Mouse (Mus musculus): ENCODE measurements around the gene Hip1r.

Gene Hip1r

DNA sequence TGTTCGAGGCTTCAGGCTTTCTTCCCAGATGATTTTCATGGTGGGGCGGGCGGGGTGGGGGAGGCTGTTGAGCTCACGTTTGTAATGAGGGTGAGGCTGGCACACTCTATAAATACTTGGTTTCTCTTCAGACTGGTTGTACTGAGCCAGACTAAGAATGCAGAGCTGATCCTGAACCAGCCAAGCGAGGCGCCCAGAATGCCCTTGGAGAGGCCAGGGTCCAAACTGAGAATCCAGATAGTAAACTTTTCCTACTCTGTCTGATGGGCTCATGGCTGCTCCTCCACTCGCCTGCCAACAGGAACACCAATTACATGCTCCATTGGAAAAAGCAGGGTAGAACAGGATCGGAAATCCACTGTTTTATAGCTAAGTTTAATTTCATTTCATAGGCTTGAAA is 4.2 kb upstream of the Hip1r start:
- in situ Hi-C loops (cut with MboI; ENCODE audit: unreplicated experiment in 2 of 2) = loop anchor here in 1 of 2 experiments (25.0 kb wide), 1 partner anchor 118 kb away; the partner anchor contains the start of gene Abcb9

DNA sequence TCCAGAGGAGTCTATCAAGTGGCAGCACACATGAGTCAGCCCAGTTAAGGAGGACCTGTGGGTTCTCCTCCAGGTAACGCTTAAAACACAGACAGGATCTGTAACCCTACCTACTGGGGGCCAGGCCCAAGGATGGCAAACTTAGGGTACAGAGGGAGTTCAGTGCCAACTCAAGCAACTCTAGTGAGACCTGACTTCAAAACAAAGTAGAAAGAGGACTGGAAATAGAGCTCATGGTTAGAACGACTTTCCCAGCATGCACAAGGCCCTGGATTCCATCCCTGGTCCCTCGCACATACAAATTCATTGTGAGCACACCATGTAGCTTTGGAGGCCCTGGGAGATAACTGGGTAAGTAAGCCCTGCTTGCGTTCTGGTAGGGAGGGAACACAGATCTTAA is 2.9 kb upstream of the Hip1r start:
- in situ Hi-C loops (cut with MboI; ENCODE audit: unreplicated experiment in 2 of 2) = loop anchor here in 1 of 2 experiments (25.0 kb wide), 1 partner anchor 117 kb away; the partner anchor contains the start of gene Abcb9

DNA sequence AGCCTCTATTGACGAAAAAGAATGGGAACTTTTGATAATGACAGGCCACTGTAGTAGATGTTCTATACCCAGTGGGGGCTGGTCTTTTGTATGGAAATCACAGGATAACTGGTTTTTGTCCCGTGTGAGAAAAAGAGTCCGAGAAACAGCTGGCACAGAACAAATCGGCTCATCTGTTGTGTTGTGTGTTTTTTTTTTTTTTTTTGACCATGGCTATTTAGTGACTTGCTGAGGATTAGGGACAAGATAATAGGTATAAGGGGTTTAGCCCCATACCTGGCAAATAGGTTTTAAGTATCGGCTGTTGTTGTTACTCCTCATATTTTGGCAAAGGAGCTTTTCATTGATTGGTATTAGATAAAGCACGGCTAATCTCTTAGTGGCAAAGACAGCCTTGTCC is 975 bp upstream of the Hip1r start:
- in situ Hi-C loops (cut with MboI; ENCODE audit: unreplicated experiment in 2 of 2) = loop anchor here in 1 of 2 experiments (25.0 kb wide), 1 partner anchor 115 kb away; the partner anchor contains the start of gene Abcb9

DNA sequence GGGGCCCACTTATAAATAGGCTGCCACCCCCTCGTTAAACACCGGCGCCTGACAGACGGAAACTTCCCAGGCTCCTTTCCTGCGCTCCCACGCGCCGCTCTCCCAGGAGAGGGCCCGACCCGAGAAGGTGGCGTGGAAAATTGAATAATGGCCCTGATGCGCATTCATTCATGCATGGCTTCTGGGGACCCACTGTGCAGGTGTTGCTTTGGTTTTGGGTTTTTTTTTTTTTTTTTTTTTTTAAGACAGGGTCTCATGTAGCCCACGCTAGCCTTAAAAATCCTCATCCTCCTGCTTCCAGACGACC is 704 bp downstream of the Hip1r start:
- in situ Hi-C loops (cut with MboI; ENCODE audit: unreplicated experiment in 2 of 2) = loop anchor here in 1 of 2 experiments (25.0 kb wide), 1 partner anchor 113 kb away; the partner anchor contains the start of gene Abcb9

DNA sequence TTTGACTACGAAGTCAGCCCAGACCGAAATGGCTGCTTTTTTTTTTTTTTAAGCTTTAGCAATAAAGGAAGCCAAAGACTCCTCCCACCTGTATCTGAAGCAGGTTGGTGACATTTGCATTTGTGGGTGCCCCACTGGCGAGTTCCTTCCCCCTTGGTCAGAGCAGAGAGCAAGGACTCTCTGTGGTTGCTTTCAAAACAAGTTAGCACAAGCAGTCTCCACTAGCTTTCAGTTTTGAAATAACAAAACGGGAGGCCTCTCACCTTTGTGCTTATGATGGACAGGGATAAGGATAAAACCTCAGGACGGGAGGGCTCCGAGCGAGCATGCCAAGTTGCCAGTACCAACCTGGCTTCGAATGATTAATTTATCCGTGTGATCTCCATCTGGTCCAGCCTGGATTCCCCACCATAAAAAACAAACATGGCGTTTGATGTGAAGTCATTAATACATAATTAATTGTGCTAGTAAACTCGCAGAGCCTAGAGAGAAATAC is 1.2 kb downstream of the Hip1r start:
- in situ Hi-C loops (cut with MboI; ENCODE audit: unreplicated experiment in 2 of 2) = loop anchor here in 1 of 2 experiments (25.0 kb wide), 1 partner anchor 113 kb away; the partner anchor contains the start of gene Abcb9

DNA sequence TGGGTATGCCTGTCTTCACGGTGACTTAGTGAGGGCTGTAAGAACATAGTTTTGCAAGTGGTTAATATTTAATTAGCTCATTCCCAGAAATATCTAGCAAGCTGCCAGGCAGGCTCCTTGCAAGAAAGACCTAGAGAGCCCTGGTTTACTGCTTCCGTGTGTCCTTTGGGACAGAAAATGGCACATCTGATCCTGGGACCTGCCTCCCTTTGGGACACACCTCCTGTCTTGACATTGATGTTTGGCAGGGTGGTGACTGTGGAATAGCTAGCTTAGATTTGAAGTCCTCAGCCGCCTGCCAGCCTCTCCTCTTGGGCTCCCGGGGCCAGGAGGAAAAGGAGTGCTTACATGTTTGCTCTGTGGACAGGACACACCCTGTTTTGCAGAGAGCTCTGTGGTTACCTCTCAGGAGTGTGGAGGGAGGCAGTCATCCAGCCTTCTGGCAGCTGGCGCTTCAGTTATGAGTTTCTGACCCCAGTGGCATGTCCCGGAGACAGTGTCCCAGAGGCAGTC is 2.3 kb downstream of the Hip1r start:
- in situ Hi-C loops (cut with MboI; ENCODE audit: unreplicated experiment in 2 of 2) = no loop called here

DNA sequence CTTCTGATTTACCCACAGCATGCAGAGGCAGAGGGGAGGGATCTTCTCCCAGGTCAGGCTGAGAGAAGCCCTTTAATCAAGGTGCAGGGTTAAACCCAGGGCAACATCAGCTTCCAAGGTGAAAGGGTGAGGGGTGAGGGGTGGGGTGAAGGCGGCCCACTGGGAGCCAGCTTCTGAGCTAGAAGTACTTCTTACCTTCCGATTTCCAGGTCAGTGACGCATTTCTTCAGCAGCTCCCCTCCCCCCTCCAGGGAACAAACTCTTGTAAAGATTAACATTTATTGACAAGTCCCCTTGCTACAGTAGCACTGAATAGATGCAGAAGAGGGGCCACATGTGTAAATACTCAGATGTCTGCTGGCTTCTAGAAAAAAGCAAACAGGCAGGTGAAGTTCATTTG is 3.8 kb downstream of the Hip1r start:
- in situ Hi-C loops (cut with MboI; ENCODE audit: unreplicated experiment in 2 of 2) = no loop called here

DNA sequence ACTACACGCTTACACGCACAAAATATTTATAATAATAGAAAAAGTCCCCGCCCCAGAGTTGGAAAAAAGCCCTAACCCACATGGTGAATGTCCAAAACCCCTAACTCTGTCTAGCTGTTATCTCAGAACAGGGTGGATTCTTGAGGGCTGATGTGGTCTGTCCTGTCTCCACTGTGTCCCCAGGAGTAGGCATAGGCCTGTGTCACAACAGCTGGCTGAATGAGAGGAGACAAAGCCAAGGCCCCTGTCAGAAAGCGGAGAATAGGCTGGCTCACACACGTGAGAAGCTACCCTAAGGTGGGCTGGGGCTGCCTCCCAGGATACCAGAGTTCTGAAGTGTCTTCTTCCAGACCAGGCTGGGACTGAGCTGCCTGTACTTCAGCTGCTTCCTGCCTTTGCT is 4.7 kb downstream of the Hip1r start:
- in situ Hi-C loops (cut with MboI; ENCODE audit: unreplicated experiment in 2 of 2) = no loop called here

DNA sequence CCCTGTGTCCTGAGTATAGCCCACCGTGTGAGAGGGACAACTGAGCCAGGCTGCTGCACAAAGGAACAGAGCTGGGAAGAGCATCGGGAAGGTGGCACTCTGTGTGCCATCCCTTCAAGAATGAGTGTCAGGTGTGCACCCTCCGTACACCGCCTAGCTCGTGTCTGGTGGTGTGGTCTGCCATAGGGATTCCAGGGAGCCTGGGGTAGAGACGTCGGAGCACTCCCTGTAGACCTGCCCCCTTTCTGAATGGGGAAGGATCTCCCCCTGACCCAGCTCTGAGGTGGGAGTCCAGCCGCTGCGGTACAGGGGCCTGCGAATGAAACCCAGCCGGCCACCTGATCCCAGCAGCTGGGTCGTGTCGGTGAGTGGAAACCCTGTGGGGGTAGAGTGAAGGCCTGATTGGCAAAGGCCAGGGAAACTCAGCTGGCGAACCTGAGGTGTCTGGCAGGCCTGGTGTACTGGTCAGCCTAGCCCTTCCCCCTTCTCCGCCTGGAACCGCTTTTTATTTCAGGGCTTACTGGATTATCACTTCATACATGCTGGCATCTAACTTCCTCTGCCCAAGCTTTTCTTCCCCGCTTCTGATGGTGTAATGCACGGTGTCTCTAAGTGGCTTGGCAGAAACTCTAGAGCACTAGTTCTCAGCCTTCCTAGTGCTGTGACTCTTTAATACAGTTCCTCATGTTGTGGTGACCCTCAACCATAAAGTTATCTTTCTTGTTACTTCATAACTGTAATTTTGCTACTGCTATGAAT is 6.0 kb downstream of the Hip1r start:
- in situ Hi-C loops (cut with MboI; ENCODE audit: unreplicated experiment in 2 of 2) = no loop called here

DNA sequence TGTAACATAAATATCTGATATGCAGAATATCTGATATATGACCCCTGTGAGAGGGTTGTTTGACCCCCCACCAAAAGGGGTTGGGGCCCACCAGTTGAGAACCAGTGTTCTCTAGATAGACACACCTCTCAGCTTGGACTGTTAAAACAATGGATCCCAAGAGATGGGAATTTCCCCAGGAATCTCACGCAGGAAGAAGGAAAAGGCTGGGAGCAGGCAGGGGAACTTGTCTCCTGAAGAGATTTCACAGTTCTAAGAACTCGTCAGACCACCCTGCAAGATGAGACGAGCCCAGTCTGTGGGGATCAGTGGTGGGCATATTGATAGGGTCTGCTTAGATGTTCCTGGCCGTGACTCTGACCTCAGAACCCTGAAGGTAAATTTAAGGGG is 6.5 kb downstream of the Hip1r start:
- in situ Hi-C loops (cut with MboI; ENCODE audit: unreplicated experiment in 2 of 2) = no loop called here

DNA sequence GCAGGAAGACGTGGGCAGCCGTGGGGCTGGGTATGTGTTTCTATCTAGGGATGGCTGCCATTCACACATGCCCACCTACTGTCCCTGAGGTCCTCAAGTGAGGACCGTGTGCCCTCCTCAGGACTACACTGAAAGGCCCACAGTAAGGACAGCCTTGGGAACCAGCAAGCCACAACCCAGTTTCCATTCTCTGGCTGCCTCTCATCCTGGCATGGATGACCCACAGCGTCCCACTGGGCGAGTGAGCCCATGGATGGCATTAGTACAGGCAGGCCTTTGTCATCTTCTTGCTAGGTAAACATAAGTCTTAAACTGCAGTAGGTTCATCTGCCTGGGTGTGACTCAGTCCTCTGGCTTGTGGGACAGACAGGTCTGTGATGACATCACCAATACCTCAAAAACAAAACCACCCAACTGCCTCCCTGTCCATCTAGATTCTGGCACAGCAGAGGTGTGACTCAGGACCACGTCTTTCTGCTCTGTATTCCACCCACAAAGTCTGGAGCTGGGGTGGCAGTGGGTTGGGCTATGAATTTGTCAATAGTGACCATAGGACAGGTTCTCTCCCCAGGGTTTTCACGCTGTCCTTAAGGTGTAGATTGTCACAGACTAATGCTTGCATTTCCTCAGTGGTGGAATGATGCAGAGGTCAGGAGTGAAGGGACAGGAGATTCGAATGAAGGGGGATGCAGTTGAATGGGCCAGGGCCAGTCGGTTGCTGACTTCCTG is 7.3 kb downstream of the Hip1r start:
- in situ Hi-C loops (cut with MboI; ENCODE audit: unreplicated experiment in 2 of 2) = no loop called here

DNA sequence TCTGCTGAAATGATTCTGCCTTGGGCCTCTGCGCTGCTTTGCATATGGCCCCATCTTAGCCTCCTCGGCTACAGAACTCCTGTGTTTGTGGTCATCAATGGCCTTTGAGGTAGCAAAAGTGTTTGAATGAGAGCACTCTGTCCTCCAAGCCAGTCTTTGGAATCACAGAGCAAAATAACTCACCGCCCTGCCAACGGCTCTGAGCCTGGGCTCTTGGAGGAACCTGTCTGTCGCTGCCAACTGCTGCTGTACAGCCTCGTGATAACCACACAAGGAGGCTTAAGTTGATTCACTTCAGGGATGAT is 7.8 kb downstream of the Hip1r start:
- in situ Hi-C loops (cut with MboI; ENCODE audit: unreplicated experiment in 2 of 2) = no loop called here

DNA sequence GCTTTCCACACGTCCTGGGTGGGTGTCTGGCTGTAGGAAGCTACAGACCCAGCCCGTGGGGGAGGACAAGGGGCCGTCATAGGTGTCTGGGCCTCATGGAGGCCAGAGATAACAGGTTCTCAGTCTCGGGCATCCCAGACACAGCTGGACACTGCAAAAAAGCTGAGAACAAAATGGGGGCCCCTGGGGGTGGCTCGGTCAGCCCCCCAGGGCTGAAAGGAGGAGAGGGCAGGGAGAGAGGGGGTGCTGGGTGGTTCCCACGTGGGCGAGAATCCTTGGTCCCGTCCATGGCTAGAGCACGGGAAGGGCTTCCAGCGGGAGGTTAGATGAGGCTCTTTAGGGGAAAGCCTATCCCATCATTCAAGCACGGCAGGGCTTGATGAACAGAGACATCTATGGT is 9.4 kb downstream of the Hip1r start:
- in situ Hi-C loops (cut with MboI; ENCODE audit: unreplicated experiment in 2 of 2) = no loop called here

DNA sequence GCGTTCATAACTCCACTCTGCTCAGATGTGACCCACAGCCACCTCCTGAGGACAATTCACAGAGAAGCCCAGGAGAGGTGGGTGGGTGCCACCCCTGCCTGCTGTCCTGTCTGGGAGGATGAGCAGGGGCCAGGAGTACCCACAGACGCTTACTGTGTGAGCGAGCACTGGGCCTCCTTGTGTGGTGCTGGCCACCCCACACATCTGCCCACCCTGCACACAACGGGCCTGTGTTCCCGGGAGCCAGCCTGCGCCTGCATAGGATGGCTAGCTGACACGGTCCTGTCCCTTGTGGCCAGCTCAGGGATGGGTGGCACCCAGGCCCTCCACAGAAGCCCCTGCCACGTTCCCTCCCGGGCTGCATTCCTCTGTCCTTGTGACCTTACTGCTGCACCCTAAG is 12.0 kb downstream of the Hip1r start:
- in situ Hi-C loops (cut with MboI; ENCODE audit: unreplicated experiment in 2 of 2) = no loop called here

DNA sequence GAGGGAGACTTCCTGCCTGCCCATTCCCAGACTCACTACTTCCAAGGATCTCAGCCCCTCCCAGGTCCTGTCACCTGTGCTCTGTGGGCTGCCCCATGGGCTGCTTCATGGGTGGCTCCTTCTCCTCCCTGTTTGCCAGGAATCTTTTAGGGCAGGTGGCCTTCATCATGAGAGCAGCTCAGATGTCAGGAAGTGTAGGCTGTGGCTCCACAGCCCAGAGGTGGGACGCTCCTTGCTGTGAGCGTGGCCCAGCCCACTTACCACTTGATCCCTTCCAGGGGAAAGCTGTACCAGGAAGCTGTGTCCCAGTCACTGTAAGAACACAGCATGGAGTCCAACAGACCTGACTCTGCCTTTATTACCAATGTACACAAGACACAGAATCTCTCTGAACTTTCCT is 13.5 kb downstream of the Hip1r start:
- in situ Hi-C loops (cut with MboI; ENCODE audit: unreplicated experiment in 2 of 2) = no loop called here

DNA sequence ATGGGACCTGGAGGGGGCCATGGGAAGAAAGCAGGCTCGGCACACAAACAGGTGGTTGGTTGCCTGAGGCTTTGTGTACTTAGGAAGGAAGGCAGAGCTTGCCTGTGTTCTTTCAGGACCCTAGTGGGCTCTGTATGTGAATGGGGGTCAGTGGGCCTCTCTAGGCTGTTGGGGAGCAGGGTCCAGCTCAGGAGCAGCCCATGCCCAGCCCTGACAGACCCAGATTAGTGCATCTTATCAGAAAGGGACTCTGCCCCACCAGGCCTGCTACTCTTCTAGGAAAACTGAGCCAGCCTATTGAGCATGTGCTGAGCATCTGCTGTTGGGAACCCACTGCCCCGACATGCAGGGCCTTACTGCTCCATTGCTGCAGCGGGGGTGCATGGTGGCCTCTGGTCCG is 14.1 kb downstream of the Hip1r start:
- in situ Hi-C loops (cut with MboI; ENCODE audit: unreplicated experiment in 2 of 2) = no loop called here

DNA sequence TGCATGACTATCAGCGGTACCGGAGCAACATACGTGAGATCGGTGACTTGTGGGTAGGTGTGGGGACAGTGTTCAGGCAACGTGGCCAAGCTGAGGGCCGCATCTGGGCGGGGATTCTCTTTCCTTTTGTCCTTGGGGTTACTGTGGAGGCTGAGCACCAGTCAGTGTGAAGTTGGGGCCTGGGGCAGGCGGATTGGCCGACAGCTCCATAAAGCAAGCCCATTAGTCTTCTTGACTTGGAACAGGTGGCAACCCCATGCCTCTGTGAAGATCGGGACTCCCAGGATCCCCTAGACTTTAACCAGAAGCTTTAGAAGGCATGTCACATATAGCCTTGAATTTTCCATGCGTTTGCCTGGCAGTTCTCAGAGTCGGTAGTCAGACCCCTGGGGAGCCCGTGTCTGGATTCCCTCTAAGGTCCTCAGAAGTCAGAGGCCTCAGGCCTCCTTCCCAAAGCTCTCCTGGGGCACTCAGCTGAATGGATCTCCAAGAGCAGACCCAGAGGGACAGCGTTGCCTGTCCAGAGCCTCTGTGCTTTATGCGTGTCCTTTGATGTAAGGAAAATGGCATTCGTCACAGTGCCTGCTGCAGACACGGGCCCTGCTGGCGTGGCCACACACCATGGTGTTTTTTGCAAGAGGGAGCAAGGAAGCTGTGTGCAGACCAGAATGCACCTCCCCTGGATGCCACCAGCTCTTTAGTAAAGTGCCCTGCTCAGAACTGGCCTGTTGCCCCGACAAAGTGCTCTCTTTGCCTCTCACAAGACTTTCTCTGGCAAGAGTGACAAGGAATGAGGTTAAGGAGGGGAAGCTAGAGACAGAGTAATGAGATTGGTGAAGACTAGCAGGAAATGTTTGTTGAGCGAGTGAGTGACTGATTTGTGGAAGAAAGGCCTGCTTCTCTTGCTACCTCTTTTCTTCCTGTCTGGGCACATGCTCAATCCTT is 16.8 kb downstream of the Hip1r start:
- in situ Hi-C loops (cut with MboI; ENCODE audit: unreplicated experiment in 2 of 2) = loop anchor here (5.0 kb wide), 2 partner anchors 38 to 43 kb away; no protein-coding TSS in a partner anchor

DNA sequence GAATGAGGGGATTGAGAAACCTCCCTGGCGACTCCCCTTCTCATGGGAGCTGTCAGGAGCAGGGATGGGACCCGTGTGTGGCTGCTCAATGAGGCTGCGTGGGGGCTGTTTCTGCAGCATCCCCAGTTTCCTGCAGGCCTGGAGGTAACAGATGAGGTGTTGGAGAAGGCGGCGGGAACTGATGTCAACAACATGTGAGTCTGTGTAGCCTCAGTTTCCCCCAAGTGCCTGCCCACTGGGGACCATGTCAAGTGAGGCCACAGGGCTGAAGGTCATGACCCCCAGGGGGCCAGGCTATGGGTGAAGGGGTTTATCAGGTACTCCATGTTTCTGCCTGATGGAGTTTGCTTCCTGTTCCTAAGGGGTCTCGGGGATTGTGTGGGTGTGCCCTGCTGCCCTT is 17.9 kb downstream of the Hip1r start:
- in situ Hi-C loops (cut with MboI; ENCODE audit: unreplicated experiment in 2 of 2) = loop anchor here (5.0 kb wide), 2 partner anchors 39 to 44 kb away; no protein-coding TSS in a partner anchor

DNA sequence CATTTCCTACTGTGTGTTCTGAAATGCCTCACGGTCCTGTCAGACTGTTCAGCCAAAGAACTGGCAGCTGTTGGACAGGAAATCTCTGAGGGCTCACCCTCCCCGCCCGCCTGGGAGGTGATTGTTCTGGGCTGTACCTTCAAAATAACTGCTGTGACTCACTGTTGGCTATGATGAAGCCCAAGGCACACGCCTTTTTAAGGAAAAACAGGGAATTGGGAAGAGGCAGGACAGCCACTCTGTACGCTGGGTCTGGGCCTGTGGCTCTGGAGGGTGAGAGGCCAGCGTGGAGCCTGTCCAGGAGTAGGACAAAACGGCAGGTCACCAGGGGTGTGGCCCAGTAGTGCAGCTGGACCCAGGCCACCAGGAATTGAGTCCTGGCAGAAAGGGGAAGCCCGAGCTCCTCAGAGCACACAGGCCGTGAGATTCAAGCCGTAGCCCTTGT is 18.8 kb downstream of the Hip1r start:
- in situ Hi-C loops (cut with MboI; ENCODE audit: unreplicated experiment in 2 of 2) = loop anchor here (5.0 kb wide), 2 partner anchors 40 to 45 kb away; no protein-coding TSS in a partner anchor

DNA sequence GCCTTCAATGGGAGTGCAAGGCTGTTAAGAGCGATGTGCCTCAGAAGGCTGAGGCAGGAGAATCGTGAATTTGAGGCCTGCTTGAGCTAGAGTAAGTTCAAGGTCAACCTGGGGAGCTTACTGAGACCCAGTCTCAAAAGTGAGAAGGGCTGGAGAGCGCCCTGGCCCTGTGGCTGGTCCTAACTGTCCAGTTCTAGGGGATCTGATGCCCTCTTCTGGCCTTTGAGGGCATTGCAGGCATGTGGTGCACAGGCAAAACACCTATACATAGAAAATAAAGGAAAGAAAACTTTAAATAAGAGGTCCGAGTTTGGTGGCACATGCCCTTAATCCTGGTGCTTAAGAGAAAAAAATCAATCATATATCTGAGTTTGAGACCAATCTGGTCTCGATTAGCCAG is 19.4 kb downstream of the Hip1r start:
- in situ Hi-C loops (cut with MboI; ENCODE audit: unreplicated experiment in 2 of 2) = loop anchor here (5.0 kb wide), 2 partner anchors 40 to 45 kb away; no protein-coding TSS in a partner anchor
